Mouse (Mus musculus): Measurements from ENCODE around the gene Med14.

Med14 gene

DNA sequence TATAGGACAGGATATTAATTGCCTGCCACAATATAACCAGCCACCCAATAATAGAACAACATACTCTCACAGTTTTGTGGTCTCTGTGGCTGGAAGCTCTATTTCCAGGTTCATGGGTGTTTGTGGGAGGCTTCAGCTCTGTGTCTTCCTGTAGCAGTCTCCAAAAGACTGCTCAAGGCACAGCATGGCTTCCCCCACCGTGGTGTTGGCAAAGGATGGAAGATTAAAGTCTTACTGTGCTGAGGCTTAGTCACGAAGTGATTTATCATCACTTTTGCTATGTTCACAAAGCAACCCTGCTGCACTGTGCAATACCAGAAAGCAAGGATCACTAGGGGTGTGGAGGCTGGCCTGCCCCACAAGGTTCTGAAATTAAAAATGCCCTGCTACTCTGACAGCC is 108.0 kb downstream of the Med14 start:
- DNase-seq, result no peak

- no peak for DNase-seq
Observed at GRCm38 (mm10) chrX:12651906-12652305, 110.0 kb downstream of the Med14 start.

- DNase-seq, result no peak
Observed at GRCm38 (mm10) chrX:12645531-12646304, 116.2 kb downstream of the Med14 start.

DNA sequence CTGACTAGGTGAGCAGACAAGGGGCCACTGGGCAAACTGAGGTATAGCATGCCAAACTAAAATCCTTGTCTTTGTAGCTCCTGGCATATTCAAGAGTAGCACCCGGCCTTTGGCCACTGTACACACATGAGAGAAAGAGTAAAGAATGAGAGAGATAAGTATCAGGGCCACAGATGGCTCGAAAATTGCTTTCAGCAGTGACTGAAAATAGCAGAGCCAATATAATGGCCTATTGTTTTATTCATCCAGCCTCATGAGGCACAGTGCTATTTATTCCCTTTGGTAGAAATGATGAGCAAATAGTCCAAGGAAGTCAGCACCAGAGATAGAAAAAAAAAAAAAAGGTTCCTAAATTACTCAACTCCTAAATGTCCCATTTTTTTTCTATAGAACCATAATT is 116.9 kb downstream of the Med14 start:
- DNase-seq, result no peak

All from kidney, postnatal 10 days (tissue).